Mouse (Mus musculus): ENCODE measurements around the gene Kif2c. TPM values are rescaled to one million over a fixed set of nuclear protein-coding genes. Genes with fewer than 3 reads are reported as not detected.

Kif2c gene
- total RNA-seq, 2 experiments from 2014 or later = 2.1 to 2.3 TPM

DNA sequence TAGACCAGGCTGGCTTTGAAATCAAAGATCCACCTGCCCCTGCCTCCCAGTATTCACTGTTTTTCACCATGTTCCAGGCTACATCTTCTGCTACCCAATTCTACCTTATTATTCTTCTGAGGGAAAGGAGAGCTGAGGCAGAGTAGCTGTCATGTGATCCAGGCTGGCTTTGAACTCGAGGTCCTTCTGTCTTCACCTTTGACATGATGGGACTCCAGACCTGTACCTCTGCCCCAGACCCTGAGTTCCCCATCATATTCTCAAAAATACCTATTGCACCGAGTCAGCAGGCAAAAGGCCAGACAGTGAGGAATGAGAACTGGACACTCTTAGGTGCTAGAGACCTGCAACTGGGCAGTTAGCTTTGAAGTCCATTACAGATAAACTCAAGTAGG lies 47.8 kb downstream of the Kif2c start:
- DNase-seq = no peak

DNA sequence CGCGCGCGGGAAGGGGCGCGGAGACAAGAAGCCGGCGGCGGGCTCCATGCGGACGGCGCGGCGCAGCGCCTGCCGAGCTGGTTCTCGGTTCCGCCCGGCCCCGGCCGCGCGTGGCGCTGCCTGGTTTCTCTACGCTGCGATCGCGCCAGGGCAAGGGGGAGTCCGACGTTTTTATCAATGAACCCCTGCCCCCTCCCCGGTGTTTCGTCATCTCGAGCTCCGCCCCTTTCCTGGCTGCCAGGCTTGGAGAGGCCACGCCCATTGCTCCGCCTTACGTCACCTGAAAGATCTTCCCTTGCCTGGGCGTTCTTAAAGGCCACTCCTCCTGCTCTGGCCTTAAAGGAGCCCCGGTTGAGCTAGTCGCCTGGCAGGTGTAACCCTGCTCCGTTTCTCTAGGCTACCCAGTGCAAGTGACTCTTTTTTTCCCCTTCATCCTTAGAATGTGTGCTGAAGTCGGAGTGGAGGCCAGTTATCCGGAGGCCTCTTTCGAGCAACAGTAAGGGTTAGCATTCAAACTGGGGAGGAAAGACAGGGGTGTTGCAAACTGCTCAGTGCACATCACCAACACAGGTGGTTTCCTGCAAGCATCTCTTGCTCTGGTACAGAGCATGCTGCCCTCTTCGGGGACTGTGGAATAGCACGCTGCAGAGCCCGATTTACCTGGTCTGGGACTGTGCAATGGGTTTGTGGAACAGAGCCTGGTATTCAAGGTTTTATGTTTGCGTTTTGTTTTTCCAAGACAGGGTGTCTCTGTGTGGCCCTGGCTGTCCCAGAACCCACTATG lies 48.4 kb downstream of the Kif2c start, which contains the start of gene Plk3:
TSS of gene Plk3 (minus strand) at position 147 of the 784 bp plus-strand sequence.
- peak; percentile 97 to 98 for DNase-seq

DNA sequence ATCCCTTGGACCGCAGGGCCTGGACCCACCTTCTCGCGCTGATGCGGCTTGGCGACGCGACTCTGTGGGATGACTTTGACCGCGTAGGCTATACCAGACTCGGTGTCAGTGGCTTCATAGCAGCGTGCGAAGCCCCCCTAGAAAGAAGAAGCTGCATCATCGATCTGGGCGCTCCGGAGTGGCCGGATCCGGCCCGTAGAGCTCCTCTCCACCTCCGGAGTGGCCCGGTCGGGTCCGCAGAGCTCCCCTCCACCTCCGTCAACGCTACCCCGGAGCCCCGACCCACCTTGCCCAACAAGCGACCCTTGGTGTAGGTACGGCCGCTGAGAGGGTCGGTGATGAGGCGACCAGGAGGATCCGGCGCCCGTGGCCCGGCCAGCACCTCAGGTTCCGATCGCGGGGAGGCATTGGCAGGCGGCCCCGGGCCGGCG lies 49.1 kb downstream of the Kif2c start:
- DNase-seq = no peak

DNA sequence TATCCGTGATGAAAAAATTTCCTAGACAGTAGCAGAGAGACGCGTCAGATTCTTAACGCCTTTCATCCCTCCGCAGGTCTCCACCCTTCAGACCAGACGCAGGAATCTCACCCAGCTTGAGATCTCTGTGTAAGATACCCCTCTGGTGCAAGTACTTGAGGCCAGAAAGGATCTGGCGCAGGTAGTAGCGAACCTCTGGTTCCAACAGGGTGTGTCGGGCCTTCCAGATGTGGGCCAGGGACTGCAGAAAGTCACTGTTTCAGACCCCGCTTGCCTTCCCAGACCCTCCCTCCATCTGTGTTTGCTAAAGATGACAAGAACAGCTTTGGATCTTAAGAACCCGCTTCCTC lies 49.7 kb downstream of the Kif2c start:
- no peak for DNase-seq

DNA sequence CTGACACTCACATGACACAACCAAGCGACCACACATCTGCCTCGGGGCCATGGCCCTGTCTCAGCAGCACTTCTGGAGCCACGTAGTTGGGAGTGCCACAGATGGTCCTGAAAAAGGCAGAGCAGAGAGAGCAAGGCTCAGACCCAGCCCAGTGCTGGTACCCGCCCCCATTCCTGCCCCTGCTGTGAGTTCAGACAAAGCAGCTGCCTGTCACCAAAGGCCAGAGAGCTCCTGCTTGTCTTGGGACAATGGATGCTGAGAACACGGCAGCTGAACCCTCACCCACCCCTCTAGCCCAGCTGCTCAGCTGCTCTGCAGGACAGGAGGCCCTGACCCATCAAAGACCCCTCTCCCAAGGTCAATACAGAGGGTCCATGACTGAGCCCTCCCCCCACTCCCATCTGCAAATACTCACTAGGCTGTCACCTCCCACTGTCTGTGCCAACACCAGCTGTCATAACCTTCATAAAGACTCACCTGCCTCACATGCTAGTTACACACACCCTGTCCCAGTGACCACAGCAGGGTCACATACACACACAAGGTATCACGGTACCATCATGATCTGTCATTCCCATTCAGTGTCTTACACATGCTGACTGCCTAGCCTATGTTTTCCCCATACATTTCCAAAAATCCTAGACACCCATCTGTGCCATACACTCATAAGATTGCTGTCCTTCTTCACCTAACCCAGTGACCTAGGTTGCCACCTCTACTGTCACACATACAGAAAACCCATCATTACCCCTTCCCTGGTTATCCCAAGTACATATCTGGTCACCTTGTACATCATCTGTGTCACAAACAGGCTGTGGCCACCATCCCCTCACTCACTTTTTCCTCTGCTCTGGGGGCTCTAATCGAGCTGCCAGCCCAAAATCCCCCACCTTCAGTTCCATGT lies 50.3 kb downstream of the Kif2c start:
- no peak for DNase-seq

DNA sequence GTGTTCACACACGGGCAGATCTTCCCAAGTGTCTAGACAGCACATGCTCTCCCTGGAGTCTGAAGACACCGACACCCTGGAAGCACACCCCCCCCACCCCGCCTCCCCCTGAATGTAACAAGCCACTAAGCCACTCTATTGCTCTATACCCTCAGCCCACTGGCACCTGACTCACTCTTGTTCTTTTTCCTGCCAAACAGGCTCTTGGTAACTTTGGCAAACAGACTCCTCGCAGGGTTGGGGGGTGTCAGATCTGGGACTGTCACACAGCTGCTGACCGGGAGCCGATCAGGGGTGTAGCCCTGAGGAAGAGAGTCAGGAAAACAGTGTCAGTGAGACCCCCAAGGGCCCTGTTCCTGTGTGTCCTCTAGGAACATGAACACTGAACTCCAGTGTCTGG lies 51.2 kb downstream of the Kif2c start:
- DNase-seq = no peak

DNA sequence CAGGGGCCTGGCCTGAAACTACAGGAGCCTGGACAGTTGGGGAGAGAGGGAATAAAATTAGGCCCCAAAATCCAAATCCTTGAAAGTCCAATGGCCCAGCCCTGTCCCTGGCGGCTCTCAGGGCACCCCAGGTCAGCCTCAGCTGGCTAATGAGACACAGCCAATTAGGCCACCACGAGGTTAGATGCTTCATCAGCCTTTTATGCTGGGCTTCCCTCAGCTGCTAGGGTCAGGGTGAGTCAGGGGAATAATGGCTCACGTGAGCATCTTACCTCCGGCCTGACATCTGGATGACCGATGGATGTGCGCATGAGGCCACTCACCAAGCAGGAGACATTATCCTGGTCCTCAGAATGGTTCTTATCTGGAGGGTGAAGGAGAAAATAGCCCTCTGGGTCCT lies 51.6 kb downstream of the Kif2c start:
- no peak for DNase-seq

DNA sequence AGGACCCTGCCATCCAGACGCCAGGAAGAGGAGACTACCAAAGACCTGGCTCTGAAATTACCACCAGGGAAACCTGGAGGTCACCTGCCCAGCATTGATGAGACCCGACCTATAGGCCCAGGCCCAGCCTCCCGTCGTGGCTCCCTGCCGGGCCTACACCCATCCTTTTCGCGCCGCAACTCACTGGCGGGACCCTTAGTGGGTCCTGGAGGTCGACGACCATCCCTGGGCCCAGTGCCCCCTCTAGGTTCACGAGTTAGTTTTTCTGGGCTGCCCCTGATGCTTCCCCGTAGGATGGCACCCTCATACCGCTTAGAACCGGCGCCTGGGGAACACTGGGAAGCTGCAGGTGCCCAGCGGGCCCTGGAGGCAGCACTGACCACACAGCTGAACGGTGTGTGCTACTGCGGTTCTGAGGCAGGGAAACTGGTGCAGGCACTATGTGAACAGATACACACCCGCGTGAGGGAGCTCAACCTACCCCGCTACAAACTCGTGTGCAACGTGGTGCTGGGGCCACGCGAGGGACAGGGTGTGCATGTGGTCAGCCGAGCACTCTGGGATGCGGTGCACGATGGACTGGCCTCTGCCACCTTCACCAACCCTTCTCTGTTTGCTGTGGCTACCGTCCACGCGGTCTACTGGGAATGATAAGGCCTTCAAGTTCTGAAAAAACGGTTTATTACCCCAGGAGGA lies 54.3 kb downstream of the Kif2c start:
- DNase-seq = no peak

DNA sequence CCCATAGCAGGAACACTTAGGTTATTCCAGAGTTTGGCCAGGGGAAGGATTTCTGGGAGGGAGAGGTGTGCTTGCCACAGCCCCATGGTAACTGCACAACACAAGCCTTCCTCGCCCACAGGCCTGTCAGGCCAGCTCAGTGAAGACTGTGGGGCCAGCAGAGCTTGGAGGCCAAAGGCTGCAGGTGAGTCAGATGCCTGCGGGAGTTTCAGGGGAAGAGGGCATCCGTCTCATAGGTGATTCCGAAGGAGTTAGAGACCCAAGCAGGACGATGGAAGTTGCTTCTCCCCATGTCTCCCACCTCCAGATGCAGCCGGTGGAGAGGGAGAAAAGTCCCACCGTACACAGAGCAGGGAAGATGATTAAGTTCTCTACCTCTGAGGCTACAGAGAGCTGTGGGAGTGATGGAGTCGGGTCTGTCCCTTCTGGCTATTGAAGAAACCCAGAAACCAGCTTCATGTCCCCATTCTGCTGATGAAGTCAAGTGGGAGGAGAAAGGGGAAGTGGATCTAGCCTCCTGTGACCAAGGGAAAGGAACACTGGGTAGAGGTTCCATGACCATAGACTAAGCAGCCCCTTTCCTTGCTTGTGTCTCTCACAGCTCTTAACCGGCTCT lies 55.7 kb downstream of the Kif2c start, which contains the start of gene Tctex1d4:
TSS of gene Tctex1d4 (plus strand) at position 120 of the 616 bp plus-strand sequence.
- DNase-seq = no peak

DNA sequence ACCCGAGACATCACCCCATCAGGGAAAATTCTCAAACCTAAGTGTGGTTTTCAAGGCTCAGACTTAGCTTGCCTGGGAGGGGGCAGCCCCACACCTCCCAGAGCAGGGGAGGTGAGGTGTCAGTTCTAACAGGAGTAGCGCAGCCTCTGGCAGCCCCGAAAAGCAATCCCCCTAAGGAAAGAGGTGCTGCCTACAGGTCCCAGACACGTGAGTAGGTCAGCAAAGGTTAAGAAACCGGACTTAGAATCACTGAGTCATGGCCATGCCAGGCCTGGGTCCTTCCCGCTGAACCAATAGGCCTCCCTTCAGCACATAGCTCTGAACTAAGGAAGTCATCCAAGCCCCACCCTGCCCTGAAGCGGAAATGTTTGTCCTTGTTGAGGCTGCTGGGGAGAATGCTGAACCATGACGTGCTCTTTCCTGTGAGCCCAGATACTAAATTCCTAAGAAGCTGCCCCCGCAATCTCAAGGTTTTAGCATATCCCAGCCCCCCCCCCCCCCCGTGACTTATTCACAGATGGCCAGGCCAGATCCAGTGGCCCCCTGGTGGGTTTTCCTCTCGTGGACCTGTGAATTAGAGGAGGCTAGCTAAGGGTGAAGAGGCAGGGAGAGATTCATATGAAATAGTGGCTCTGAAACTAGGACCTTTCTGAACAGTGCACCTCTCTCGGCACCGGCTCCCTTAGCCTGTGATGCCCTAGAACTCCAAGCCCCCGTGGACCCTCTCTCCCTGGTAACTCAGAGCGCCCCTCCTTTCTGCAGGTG lies 56.3 kb downstream of the Kif2c start:
- DNase-seq = peak; percentile 77 to 81

DNA sequence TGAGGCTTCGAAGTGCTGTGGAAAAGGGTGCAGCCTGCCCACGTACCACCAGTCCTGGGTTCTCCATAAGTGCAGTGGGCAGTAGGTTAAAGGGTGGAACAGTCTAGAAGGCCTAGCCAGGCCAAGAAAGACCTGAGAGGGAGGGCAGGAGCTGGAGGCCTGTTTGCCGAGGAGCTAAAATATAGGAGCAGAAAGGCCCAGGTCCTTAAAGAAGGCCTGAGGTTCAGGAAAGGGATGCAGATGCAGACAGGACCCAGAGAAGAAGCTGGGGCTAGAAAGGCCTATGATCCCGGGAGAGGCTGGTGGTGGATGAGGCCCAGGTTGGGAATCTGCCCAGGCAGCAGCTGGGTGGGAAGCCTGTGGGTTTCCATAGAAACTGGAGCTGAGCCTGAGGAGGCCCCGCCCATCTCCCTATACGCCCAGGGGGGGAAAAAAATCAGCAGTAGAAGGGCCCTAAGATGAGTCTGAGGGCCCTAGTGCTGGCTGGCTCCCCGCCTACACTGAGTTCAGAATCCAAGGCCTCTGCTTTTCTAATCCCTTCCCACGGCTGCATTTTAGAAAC lies 57.0 kb downstream of the Kif2c start, which contains the start of gene Btbd19:
TSS of gene Btbd19 (minus strand) at position 378 of the 562 bp plus-strand sequence.
- peak; percentile 48 to 66 for DNase-seq

DNA sequence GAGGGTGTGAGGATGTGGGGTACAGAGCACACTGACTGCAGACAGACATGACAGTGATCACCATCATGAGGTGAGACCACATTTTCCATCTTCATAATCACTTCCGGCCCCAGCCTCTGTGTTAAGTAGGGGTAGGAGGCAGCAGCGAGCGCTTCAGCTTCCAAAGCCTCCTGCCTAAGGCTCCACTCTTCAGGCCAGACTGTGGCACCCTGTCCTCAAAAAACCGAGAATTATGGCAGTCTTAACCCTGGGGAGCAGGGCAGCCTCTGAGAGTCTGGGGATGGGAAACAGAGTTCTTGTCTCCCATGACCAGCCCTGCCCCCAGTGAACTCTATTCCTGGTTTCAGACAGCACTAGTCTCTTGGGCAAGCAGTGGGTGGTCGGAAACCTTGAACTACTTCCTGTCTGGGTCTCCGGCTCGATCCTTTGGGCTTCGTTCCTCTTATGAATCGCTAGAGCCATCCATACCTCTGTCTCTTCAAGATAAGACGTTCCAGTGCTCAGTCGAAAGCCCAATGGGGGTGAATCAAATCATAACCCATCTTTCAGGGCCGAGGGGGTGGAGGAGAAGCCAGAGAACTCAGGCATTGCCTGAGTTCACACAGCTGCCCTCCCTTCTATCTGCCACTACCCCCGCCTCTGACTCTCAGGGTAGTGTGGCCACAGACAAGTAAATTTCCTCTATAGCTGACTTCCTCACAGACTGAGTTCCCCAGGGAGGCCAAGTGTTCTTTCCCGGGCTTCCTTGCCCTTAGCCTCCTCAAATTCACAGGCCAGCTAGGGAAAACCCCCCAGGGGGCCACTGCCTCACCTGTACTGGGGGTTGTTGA lies 57.7 kb downstream of the Kif2c start:
- peak; percentile 51 to 64 for DNase-seq

DNA sequence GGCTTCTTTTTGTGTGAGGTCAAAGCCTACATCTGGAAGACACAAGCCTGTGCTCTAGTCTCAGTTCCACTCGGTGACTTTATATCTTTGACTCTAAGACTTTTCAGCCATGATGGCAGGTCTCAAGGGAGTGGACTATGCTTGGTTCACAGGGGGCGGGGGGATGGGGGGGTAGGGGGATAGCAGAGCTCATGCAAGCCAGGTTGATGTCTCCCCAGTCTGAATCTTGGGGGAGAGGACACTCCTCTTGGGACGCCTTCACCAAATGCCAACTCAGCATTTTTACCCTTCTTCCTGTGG lies 58.3 kb downstream of the Kif2c start:
- DNase-seq = no peak

DNA sequence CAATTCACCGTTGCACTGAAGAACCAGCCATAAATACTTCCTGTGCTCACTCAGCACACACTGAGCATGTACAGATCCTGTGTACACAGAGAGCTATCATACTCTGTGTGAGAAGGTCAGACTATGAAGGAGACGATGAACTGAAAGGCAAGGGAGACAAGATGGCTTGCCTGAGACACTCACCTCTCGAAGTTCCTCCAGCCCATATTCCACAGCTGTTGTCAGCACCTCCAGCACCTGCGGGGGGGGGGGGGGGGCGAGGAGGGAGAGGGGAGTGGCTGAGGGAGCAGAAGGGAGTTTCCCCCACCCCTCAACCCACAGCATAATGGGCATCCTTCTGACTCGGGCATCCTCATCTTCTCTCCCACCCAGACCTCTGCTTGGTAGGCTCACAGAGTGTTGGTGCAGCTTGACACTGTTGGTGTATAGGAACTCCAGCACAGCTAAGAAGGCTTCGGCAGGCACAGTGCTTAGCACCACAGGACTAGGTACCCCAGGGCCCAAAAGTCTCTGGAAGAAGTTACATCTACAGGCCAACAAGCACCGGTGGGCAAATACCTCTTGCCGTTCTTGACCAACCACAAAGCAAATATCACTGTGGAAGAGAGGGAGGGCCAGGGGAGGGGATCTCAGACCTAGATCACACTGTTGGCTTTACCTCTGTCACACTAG lies 58.8 kb downstream of the Kif2c start:
- DNase-seq = no peak

DNA sequence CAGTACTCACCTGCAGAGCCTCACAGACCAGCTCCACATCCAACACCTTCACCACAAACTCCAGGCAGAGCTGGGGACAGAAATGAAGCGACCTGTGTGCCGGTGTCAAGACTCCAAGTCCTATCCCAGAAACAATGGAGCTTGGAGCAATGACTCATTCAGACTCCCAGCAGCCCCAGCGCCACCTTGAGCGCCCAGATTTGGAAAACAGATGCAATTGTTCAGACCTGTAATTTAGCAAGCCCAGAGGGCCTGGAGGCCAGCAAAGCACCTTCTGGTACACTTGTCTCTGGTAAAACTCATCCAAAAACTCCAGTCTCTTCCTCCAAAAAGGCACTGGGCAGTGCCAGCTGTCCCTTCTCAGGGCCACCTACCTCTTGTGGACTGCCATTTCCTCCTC lies 60.2 kb downstream of the Kif2c start:
- DNase-seq = no peak

DNA sequence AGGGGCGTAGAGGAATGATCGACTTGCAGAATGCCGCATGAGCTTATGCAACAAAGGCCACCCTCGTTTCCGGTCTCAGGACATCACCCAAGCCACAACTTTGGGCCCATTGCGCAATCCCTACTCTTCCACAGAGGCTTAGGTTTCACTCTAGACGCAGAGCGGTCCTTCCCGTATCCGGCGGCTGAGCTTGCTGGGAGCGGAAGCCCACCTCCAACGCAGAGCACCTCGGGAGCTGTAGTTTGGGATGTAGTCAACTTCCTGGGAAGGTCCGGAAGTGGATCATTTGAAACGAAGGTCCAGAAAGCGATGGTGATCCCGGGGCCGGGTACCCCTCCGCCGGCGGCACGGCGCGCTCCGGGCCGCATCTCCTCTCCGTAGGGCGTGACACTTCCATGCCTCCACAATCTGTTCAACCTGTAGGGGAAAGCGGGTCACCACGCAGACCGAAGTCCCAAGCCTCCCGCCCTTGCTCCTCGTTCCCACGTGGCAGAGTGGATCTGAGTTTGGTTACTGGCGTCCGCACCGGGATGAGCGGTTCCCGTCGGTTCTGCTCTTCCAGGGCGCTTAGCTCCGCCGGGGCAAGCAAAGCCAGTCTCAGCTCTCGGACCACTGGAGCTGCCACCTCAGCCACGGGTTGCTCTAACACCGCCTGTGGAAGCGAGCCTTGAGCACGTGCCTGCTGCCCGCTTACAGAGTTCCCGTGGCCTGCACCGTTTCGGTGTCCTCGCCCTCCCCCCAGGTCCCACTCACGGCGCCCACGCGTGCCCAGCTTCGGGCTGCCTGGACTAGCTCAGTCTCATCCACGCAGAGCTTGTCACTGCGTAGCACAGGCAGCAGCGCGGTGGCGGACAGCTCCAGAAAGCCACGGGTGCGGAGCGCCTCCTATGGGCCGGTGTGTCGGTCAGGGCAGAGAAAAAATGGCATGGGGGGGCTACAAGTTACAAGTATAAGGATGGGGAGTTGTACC lies 61.7 kb downstream of the Kif2c start:
- DNase-seq = peak; percentile 95 to 96

DNA sequence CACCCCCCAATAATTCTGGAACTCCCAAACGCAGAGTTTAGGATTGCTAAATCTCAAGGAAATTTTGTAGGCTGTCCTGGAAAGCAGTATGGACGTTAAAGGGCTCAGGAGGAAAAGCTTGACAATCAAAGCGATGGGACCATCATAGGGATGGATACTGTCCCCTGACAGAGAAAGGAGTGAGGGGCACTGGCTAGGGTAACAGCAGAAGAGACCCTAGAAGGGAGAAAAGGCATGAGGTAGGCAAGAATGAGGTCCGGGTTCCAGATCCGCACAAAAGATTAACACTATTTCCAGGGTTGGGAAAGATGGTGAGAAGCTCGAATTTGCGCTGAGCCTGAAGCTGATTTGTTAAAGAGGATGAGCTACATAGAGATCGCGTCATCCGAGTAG lies 62.4 kb downstream of the Kif2c start:
- DNase-seq = no peak

DNA sequence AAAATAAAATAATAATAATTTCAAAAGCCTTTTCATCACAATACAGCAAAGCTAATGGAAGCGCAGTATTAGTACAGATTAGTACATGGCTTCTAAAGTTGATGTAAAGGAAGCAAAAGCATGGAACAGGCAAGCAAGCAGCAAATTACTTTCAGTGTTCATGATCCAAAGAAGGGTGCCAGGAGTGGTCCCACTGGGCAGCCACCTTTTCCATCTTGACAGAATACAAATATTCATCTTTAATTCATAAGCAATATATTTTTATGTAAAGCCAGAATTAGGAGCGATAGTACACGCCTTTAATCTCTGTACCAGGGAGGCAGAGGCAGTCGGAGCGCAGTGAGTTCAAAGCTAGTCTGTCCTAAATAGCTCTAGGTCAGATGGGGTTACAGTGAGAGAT lies 62.8 kb downstream of the Kif2c start:
- DNase-seq = no peak

Data from adrenal gland, postnatal 36 days (tissue).